Mouse (Mus musculus) A20 (cell line): Measurements from ENCODE around the gene Eif4a1.
A peak's percentile ranks its signal among the peaks of the same experiment; 100 is the strongest.
"Not testable (repeated sequence)": the region's sequence is repeated elsewhere in the genome, so short reads cannot be mapped to it uniquely, and the experiment has no call there.

Experiments
- DNase-seq: peaks from one replicate; pipeline ENCODE4 v3.0.0-alpha.2; 2011; ENCODE audit warnings: low read depth, low spot score

Gene Eif4a1

DNA sequence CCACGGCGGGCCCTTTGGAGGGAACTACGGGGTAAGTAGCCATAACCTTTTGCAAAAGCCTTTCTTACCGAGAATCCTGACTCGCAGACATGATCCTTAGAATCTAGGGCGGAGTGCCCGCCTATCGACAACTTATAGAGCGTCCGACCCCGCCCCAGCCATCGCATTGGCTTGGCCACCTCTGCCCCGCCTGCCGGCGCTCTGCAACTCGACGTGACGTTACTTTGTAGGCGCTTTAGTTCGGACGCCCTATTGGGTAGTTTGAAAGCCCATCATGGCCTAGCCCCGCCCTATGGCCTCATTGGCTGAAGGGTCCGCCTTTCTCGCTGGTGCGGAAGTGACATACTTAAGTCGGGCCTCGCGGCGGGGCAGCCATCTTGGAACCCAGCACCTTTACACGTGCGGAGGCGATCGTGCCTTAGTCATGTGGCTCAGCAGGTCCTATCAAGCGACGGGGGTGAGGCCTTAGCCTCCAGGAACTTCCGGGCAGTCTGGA, at the start of gene Eif4a1:
Eif4a1 (minus strand) TSS at position 213 of the 496 bp plus-strand sequence.
- DNase-seq = peak; percentile 100

DNA sequence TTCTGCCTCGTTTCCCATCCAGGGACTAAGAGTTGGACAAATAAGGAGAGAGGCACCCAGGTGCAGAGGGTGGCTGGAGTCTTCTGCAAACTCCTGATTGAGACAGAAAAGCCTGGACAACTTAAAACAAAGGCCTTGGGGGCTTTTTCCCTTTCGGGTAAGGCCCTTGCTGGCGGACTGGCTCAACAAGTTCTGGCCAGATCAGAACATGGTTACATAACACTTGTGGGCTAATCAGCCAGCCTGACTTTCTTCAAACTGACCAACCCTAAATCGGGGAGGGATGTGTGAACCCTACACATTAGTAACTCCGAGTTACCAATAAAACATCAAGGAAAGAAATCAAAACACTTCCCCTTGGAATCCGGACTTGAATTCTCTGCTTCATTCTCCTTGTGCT, 48.6 kb upstream of the Eif4a1 start:
- DNase-seq = no peak

DNA sequence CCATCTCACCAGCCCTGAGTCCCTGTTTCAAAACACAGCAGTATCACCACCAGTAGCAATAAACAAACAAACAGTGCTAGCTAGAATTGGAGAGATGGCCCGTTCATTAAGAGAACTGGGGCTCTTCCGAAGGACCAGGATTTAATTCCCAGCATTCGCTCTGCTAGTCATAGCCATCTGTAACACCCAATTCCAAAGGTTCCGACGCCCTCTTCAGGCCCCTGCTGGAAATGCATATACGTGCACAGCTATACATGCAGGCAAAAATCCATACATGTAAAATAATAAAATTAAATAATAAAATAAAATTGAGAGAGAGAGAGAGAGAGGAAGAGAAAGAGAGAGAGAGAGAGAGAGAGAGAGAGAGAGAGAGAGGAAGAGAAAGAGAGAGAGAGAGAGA, 47.2 kb upstream of the Eif4a1 start:
- DNase-seq = no peak

DNA sequence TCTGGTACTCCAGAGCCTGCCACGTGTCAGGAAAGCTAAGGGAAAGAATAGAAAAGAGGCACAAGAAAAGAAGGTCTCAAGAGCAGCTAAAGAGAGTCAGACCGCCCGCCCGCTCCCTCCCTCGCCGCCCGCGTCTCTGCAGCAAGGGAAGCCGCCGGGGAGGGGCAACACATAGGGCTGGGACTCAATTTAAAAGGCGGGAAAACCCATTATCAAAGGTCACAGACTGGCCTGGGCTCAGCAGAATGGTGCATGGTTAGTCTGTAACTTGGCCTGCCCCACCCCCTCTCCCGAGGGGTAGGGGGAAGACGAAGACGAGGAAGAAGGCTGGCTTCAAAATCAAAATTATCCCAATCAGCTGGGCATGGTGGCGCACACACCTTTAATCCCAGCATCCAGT, 46.4 kb upstream of the Eif4a1 start:
- DNase-seq = no peak

DNA sequence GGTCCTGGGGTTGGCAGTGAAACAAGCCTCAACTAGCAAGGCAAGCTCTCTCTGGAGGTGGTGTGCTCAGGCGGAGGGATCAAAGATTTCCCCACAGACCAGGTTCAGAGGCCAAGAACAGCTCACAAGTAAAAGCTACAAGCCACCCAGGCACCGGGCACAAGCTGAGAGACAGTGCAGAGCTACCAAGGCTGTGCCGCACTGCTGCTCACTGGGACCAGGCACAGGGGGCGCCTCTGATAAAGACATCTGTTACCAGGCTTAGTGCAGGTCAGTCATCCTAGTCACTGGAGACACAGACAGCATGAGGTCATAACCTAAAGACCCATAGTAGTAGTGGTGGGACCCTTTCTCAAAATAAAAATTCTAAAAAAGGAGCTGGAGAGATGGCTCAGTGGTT, 44.7 kb upstream of the Eif4a1 start:
- DNase-seq = peak; percentile 20

DNA sequence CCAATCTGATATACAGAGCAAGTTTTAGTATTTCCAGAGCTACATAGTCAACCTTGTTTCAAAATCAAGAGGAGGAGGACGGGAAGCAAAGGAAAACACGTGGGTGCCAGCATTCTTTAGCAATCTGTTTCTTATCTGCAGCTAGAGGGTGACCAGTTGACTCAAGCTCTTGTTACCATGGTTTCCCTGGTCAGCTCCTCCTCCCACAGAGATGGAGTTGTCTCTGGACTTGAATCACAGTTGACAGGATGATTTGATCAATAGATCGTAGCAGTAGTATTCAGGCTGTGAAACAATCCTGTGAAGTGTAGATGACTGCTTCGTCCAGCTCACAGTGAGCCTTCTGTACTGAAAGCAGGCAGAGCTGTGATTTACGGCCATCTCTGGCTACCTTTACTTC, 43.7 kb upstream of the Eif4a1 start:
- DNase-seq = no peak

DNA sequence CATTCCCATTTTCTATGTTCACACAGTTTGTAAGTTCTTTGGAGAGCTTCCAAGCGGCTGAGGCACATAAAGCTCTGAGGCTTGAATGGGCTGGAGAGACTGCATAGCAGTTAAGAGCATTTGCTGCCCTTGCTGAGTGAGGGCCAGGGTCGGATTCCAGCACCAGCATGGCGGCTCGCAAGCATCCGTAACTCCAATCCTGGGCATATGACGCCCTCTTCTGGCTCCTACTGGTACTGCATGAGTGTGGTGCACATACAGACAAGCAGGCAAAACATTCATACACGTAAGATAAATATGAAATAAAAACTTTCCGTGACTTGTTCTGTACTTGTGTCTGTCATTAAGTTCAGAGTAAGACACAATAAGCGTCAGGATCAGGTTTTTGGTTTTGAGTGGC, 43.3 kb upstream of the Eif4a1 start:
- peak; percentile 42 for DNase-seq

DNA sequence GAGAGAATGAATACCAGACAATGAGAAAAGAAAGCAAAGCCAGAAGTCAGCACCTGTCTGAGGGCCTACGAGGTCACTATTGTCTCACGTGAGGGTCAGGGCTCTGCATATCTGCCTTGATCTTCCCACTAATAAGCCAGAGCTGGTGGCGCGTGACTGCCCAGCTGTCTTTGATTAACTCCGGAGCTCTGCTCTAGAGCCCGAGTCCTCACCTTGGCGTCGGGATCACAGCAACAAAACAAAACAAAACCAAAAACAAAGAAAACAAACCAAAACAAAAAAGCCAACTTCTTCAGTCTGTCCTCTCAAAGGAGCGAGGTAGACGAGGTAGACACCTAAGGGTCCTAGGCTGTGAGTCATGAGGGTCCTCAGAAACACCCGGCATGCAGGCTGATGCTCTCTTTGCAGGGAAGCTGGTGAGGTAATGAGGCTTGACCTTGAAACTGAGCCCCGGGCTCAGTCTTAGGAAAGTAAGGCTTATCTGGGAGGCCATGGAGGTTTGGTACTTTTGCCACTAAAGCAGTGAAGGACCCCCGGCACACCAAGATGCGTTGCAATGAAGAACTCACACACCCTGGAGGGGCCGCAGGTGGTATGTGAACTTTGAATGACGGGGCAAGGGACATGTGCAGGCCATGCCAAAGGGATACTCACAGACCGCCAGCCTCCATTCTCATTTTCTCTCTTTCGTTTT, 42.6 kb upstream of the Eif4a1 start:
- DNase-seq = no peak

DNA sequence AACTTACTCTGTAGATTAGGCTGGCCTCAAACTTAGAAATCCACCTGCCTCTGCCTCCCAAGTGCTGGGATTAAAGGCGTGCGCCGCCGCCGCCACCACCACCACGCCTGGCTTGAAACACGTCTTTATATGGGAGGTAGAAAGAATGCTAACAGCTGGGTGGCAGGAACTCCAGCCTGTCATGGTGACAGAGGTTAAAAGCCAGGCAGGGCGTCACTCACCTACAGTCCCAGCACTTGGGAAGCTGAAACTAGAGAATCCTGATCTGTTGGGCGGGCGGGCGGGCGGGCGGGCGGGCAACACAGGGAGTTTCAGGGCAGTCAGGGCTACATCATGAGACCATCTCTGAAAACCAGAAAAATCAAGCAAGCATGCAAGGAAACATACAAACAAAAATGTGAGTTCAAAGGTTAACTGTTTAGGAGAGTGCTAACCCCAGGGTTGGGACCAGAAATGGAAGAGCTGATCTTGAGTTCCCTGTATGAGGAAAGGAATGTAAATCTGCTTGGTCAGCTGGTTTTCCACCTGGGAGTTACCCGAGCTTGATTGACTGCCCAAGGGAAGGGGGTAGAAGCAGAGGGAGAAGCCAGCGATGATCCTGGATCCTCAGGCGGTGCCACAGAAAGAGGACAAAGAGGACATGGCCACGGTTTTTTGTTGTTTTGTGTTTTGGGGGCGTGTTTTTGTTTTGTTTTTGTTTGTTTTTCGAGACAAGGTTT, 40.9 kb upstream of the Eif4a1 start:
- DNase-seq = no peak

DNA sequence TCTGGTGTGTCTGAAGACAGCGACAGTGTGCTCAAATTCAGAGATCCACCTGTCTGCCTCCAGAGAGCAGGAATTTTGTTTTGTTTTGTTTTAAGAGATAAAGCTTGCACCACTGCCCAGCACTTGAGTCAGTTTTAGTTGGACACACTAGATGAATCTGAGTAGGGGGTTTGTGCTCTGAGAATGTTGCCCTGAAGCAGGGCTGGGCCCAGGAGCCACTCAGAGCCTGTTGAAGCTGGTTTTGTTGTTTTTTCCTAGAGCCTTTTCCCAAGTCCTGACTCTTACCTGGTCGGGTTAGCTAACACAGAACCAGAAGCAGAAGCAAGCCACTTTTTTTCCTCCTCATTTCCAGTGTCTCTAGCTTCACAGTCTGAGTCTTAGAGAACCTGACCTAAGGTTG, 38.9 kb upstream of the Eif4a1 start:
- no peak for DNase-seq

DNA sequence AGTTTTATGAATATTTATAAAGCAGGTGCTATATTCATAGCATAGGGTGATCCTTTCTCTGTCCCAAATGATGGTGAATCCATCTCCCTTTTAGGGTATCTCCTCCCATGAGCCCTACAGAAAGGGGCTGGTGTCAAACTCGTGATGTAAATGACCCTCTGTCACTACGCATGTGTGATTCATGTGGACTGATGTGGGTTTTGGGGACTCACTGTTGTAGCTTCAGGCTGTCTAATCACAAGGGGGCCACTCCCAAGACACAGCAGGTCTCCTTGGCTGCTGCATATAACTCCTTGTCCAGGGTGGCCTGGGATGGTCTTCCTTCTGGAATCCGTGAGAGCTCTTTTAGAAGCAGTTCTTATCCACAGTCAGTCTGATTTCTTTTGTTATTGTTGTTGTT, 38.2 kb upstream of the Eif4a1 start:
- no peak for DNase-seq

DNA sequence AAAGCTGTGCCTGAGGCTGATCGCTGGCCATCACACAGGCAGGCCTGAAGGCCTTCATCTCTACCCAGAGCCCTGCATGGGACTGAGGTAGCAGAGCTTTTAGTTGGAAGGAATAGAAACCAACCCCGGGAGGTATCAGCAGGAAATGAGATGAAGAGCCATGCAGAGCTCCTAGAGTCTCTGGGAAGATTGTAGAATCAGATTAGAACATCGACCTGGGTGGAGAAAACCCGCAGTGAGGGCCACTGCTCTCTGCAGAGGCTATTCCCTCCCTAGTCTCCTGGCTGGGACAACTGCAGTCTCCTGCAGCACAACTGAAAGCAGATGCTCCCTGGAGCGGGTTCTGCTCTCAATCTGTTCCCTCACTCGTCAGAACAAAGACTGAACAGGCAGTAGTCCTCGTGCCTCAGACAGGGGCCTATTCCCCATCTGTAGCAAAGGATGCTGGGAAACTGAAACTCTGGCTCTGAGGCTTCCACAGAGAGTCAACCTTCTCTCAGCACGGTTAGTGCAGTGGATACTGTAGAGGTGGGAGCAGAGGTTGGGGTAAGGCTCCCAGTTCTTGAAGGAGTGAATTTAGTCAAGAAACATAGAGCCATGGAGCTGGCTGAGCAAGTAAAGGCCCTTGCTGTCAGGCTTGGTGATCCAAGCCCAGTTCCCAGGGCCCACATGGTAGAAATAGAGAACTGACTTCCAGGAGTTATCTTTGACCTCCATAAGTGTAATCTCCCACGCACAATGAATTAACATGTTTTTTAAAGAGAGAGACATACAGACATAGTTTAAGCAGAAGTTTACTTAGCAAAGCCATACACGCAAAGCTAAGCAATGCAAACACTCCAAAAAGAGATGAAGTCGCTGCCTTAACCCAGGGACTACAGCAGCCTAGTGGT, 37.6 kb upstream of the Eif4a1 start:
- DNase-seq = no peak

DNA sequence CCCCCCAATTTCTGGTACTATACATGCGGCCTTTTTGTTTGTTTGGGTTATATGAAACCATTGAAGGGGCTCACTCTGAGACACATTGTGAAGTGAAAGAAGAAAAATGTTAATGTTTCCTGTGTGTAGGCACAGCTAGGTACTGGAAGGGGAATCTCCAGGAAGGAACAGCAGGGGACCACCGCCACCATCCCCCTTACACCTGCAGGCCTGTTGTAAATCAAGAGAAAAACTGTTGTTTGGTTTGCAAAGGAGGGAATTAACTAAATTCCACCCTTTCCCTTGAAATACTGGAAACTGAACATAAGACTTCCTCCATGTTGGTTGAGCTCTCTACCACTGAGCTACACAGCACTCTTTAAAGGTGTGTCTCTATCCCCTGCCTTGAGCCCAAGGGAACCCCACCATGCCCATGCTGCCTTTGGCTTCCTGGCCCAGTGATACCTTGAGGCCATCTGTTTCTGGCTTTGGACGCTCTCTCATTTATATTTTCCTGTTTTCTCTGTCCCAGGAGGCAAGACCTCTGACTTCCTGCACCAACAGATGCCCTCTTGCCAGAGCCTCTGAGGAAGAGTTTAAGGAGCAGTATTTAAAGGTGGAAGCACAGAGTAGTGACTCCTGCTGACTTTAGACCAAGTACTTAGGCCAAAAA, 36.5 kb upstream of the Eif4a1 start:
- DNase-seq = no peak

DNA sequence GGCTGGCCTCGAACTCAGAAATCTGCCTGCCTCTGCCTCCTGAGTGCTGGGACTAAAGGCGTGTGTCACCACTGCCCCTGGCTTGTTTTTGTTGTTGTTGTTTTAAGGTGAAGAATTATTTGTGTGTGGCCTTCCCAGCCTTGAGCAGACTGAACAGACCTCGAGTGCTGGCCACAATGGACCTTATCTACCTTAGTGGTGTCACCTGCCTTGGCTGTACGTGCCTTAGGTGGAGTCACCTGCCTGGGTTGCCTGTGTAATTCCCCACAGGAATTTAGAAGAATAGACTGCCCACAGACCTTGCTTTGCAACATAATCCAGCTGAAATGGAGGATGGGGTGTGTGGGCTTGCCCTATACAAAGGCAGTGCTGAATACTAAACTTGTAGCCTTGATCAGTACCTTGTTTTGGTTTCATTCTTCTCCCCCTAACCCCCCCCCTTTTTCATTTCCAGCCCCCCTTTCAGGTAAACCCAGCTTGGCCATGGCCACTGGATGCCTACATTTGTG, 35.7 kb upstream of the Eif4a1 start:
- DNase-seq = no peak

DNA sequence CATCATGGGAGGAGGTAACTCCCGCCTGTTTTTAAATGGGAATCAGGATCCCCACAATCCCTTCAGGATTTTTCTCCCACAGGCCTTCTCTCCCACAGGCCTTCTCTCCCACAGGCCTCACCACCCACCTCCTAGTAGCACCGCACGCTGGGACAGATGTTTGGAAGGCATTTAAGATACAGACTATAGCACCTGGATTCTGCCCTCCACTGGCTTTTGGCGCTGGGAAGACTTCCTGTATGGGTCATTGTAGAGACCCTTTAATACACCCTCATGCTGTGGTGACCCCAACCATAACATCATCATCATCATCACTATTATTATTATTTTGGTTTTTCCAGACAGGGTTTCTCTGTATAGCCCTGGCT, 35.2 kb upstream of the Eif4a1 start:
- DNase-seq = no peak

DNA sequence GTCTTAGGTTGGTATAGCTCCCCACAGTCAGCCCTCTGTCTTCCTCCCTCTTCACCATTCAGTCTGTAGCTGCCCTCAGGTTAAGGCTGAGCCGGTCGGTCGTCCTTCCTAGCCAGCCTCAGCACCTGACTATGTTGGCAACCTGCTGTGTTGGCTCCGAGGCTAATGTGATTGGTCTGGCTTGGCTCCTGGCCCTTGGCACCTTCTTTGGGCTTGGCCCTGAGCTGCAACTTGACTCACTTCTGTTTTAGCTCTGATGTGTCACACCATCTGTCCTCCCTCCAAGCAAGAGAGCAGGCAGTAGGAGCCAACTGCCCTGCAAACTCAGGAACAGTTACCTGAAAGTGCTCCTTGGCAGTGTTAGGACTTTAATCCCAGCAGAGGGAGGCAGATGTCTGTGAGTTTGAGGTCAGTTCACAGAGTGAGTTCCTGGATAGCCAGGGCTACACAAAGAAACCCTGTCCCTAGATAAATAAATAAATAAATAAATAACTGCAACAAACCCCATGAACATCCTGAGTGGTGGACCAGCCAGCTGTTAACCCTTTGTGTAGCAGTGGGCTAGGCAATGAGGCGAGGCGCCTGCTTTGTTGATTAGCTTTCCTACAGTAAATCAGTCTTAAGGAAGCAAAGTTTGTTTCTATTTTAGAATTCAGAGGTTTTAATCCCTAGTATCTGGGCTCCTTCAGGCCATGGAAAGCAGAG, 34.7 kb upstream of the Eif4a1 start:
- DNase-seq = no peak

DNA sequence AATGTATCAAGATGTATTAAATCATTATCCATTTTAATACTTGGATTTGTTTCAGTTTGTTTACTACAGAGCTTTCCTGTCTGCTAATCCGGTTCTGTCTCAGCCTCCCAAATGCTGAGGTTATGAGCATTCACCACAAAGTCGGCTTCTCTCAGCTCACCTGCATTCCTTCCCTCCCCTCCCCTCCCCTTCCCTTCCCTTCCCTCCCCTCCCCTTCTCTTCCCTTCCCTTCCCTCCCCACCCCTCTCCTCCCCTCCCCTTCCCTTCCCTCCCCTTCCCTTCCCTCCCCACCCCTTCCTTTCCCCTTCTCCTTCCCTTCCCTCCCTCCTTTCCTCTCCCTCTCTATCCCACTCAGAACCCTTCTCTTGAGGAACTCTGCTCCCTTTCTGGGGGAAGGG, 32.4 kb upstream of the Eif4a1 start:
- DNase-seq = no peak

DNA sequence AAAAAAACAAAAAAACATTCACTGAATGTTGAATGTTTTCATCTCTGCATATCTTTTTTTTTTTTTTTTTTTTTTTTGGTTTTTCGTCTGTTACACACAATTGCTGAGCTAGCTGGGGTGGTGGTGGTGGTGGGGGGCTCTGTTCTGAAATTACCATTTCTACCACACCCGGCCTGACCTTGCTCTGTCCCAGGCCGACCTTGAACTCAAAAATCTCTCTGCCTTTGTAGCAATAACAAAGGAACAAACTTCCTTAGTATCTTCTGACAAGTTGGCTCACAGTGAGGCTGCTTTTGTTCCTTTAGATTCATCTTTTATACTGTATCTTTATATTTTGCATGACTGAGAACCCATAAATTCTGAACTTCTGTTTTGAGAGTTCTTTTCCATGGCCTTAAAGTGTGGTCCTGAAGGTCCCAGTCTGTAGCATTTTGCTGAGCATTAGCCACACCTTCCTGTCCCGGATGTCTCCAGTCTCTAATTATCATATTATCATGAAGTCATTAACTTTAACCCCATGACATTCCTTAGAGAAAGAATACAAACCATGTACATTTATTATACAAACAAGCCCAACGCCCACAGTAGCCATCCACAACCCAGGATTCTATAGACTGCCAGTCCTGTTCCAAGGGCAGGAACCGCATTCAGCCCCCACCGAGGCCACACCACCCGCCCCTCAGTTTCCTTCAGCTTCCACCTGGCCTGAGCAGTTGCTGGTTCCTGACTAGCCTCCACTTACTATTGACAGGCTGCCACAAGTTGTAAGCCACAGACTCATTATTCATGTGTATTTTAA, 31.8 kb upstream of the Eif4a1 start:
- DNase-seq = no peak

DNA sequence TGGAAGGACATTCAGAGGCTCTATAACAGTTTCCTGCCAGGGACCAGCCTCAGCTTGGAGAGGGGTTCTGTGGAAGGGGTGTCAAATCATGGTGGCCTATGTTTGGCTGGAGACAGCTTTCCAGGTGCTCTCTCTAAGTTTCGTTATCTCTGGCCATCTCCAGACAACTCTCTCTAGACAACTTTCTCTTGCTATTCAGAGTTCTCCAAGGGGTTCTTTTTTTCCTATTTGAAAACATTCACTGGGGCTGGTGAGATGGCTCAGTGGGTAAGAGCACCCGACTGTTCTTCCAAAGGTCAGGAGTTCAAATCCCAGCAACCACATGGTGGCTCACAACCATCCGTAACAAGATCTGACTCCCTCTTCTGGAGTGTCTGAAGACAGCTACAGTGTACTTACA, 31.2 kb upstream of the Eif4a1 start:
- not testable (repeated sequence) for DNase-seq

DNA sequence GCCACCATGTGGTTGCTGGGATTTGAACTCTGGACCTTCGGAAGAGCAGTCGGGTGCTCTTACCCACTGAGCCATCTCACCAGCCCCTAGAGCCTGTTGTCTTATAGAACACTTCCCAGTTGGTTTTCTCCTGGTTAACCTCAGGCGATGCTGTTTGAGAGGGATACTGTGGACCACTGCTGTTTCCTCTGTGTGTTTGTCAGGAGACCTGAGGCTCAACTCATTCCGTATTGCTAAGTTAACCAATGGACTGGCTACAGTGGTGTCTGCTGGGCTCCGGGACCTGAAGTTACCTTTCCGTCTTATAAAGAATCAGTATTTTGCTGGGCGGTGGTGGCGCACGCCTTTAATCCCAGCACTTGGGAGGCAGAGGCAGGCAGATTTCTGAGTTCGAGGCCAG, 30.7 kb upstream of the Eif4a1 start:
- not testable (repeated sequence) for DNase-seq
